Comparison of ENCODE assay signal across 25 mouse cellular contexts in genomic region chr11:115271481-115271880, GRCm38 (mm10). TPM values are rescaled to one million over a fixed set of nuclear protein-coding genes. Genes with fewer than 3 reads are reported as not detected.
A peak's percentile ranks its signal among the peaks of the same experiment; 100 is the strongest.
DNase-seq lines count a peak whose midpoint lies in the region; ATAC-seq lines count a peak whose summit lies in the region.
"Had no signal": no experiment of that assay in that cellular context is flagged by ENCODE, and none has a peak within 500 bp of the region (broad histone marks: within the 10 kb centered on the region; RNA-seq: fewer than 3 reads in every experiment).

No protein-coding gene starts in this region.

- H3K9ac ChIP-seq in limb, embryonic 12.5 days (replicated peaks) = 0 out of 2 replicates have a peak overlapping the region, but pooled peaks have one; percentile 2
- H3K9ac ChIP-seq: embryonic facial prominence, embryonic 12.5 days; forebrain, embryonic 13.5 days; forebrain, embryonic 15.5 days; forebrain, postnatal 0 days had no signal

- H3K36me3 ChIP-seq in limb, embryonic 12.5 days = peaks cover 14% of the 10 kb centered on the region
- H3K36me3 ChIP-seq in limb, embryonic 10.5 days = peaks cover 19% of the 10 kb centered on the region

- H3K4me3 ChIP-seq in limb, embryonic 12.5 days (replicated peaks) = no peak overlapping the region
- no peak overlapping the region for H3K4me3 ChIP-seq in limb, embryonic 10.5 days
- H3K4me3 ChIP-seq: embryonic facial prominence, embryonic 10.5 days; embryonic facial prominence, embryonic 12.5 days; forebrain, embryonic 13.5 days; forebrain, embryonic 15.5 days had no signal

- H3K27ac ChIP-seq in limb, embryonic 12.5 days = no peak overlapping the region
- no peak overlapping the region for H3K27ac ChIP-seq in limb, embryonic 10.5 days
- H3K27ac ChIP-seq: embryonic facial prominence, embryonic 10.5 days; embryonic facial prominence, embryonic 12.5 days; forebrain, embryonic 13.5 days; forebrain, embryonic 15.5 days had no signal

- H3K27me3 ChIP-seq in limb, embryonic 12.5 days = peaks cover 39% of the 10 kb centered on the region
- H3K27me3 ChIP-seq in limb, embryonic 10.5 days (ENCODE audit: low read depth, poor library complexity, severe bottlenecking) = peaks cover 38% of the 10 kb centered on the region
- H3K27me3 ChIP-seq: CH12.LX had no signal

- peak; percentile 61 to 72 for DNase-seq in adrenal gland, adult (ENCODE audit: inconsistent age in 2 of 2, low spot score in 1 of 2)
- no peak for DNase-seq in adrenal gland, postnatal 4 days (ENCODE audit: low spot score in 2 of 2)
- peak; percentile 69 for DNase-seq in cerebellum, adult 11-12 months
- DNase-seq in cerebellum, postnatal 10 days = no peak
- DNase-seq in limb, embryonic 10.5 days (ENCODE audit: low spot score) = no peak
- DNase-seq: adrenal gland, adult 8-10 months; adrenal gland, postnatal 25 days; B cell, adult 2 months; cerebellum, adult 18-20 months; cerebellum, adult 8-10 months; cerebellum, postnatal 14 days; cerebellum, postnatal 36 days; forebrain, postnatal 0 days had no signal

- H3K9me3 ChIP-seq in limb, embryonic 12.5 days = no peaks in the 10 kb centered on the region
- H3K9me3 ChIP-seq in limb, embryonic 10.5 days (replicated peaks) = no peaks in the 10 kb centered on the region
- H3K9me3 ChIP-seq: embryonic facial prominence, embryonic 10.5 days; embryonic facial prominence, embryonic 12.5 days; forebrain, embryonic 13.5 days; forebrain, embryonic 15.5 days had no signal

- H3K4me1 ChIP-seq in limb, embryonic 12.5 days (replicated peaks) = peaks cover 23% of the 10 kb centered on the region
- peaks cover 43% of the 10 kb centered on the region for H3K4me1 ChIP-seq in limb, embryonic 10.5 days

- ATAC-seq in limb, embryonic 12.5 days (ENCODE audit: insufficient number of reproducible peaks, insufficient read depth, low FRiP score, low TSS enrichment, low read depth) = no peak
- ATAC-seq: activated CD4-positive, CD25-positive, alpha-beta regulatory T cell, adult 4 months; CD4-positive, CD25-positive, alpha-beta regulatory T cell, adult 4 months; forebrain, embryonic 15.5 days; Patski had no signal

- H3K4me2 ChIP-seq in limb, embryonic 12.5 days = no peak overlapping the region
- H3K4me2 ChIP-seq: embryonic facial prominence, embryonic 12.5 days; forebrain, embryonic 13.5 days; forebrain, embryonic 15.5 days had no signal

- 65% methylated on average over 10 of the region's 10 CpGs for WGBS in limb, embryonic 12.5 days
- 67% methylated on average over 10 of the region's 10 CpGs for WGBS in limb, embryonic 10.5 days

RNA-seq across cellular contexts. Expression of gene Grin2c, which starts 4.4 kb away (rescaled TPM):
- 1 to 10 TPM; 1.8 to 2.0 TPM for total RNA-seq in adrenal gland, postnatal 4 days (2021)
- polyA plus RNA-seq in limb, embryonic 12.5 days (2016; fragmentation: Nextera tagmentation; extraction: Ambion mirVana) = 0.09 and 0.21 TPM in 2 replicates
- polyA plus RNA-seq in limb, embryonic 10.5 days (2016; fragmentation: Nextera tagmentation; extraction: Ambion mirVana) = 0.11 and 0.34 TPM in 2 replicates
- polyA plus RNA-seq: activated CD4-positive, CD25-positive, alpha-beta regulatory T cell, adult 4 months; CD4-positive, CD25-positive, alpha-beta regulatory T cell, adult 4 months; embryonic facial prominence, embryonic 14.5 days; forebrain, embryonic 11.5 days; forebrain, embryonic 13.5 days; G1E; Patski had no signal

RNA-seq across cellular contexts. Expression of gene Fdxr, which starts 5.4 kb away (rescaled TPM):
- 100 to 1,000 TPM; 608 to 629 TPM for total RNA-seq in adrenal gland, postnatal 4 days (2021)
- 13.2 and 16.1 TPM in 2 replicates for polyA plus RNA-seq in limb, embryonic 12.5 days (2016; fragmentation: Nextera tagmentation; extraction: Ambion mirVana)
- 18.2 and 19.3 TPM in 2 replicates for polyA plus RNA-seq in limb, embryonic 10.5 days (2016; fragmentation: Nextera tagmentation; extraction: Ambion mirVana)

RNA-seq across cellular contexts. Expression of gene Fads6, which starts 26.0 kb away (rescaled TPM):
- total RNA-seq in adrenal gland, postnatal 4 days (2021) = 10 to 100 TPM; 26.0 to 31.3 TPM
- polyA plus RNA-seq in limb, embryonic 12.5 days (2016; fragmentation: Nextera tagmentation; extraction: Ambion mirVana) = 0.10 and 0.15 TPM in 2 replicates
- 0.06 and 0.13 TPM in 2 replicates for polyA plus RNA-seq in limb, embryonic 10.5 days (2016; fragmentation: Nextera tagmentation; extraction: Ambion mirVana)
- polyA plus RNA-seq: G1E had no signal

RNA-seq across cellular contexts. Expression of gene Otop2, which starts 35.5 kb away (rescaled TPM):
- total RNA-seq in adrenal gland, postnatal 4 days (2021) = not detected
- polyA plus RNA-seq in limb, embryonic 12.5 days (2016; fragmentation: Nextera tagmentation; extraction: Ambion mirVana) = 0.56 TPM in 1 of 2 replicates, not detected in the other
- polyA plus RNA-seq in limb, embryonic 10.5 days (2016; fragmentation: Nextera tagmentation; extraction: Ambion mirVana) = not detected in 2 replicates
- total RNA-seq: adrenal gland, adult 8-10 months; adrenal gland, postnatal 25 days; CH12.LX; forebrain, postnatal 0 days; G1E had no signal
- polyA plus RNA-seq: activated CD4-positive, CD25-positive, alpha-beta regulatory T cell, adult 4 months; CD4-positive, CD25-positive, alpha-beta regulatory T cell, adult 4 months; embryonic facial prominence, embryonic 10.5 days; embryonic facial prominence, embryonic 14.5 days; forebrain, embryonic 11.5 days; forebrain, embryonic 13.5 days; forebrain, embryonic 15.5 days; G1E; Patski had no signal

RNA-seq across cellular contexts. Expression of gene Ush1g, which starts 50.4 kb away (rescaled TPM):
- total RNA-seq in adrenal gland, postnatal 4 days (2021) = under 1 TPM; 0.73 to 0.84 TPM
- not detected in 2 replicates for polyA plus RNA-seq in limb, embryonic 12.5 days (2016; fragmentation: Nextera tagmentation; extraction: Ambion mirVana)
- not detected in 2 replicates for polyA plus RNA-seq in limb, embryonic 10.5 days (2016; fragmentation: Nextera tagmentation; extraction: Ambion mirVana)
- polyA plus RNA-seq: activated CD4-positive, CD25-positive, alpha-beta regulatory T cell, adult 4 months; CD4-positive, CD25-positive, alpha-beta regulatory T cell, adult 4 months; embryonic facial prominence, embryonic 14.5 days; forebrain, embryonic 11.5 days; forebrain, embryonic 13.5 days; G1E had no signal

Comparison
In these comparisons a context has a peak if more than half of its experiments do, and no peak if none do; other contexts are left out.
1. DNase-seq: peak in adrenal gland, adult (2 of 2) and cerebellum, adult 11-12 months (single experiment); none in adrenal gland, postnatal 4 days (0 of 2), cerebellum, postnatal 10 days (0 of 2) and limb, embryonic 10.5 days (single experiment).